Mouse (Mus musculus) spleen, postnatal 36 days (tissue): ENCODE data around the gene Stau1.

Source experiments
- DNase-seq, 2 experiments: peaks; one replicate each; pipeline ENCODE4 v3.0.0; 2022; ENCODE audit warnings: low spot score in 2 of 2, mixed read lengths in 1 of 2

Stau1 gene

GRCm38 (mm10) chr2:166990861-166991260, 5.2 kb downstream of the Stau1 start:
- no peak for DNase-seq

DNA sequence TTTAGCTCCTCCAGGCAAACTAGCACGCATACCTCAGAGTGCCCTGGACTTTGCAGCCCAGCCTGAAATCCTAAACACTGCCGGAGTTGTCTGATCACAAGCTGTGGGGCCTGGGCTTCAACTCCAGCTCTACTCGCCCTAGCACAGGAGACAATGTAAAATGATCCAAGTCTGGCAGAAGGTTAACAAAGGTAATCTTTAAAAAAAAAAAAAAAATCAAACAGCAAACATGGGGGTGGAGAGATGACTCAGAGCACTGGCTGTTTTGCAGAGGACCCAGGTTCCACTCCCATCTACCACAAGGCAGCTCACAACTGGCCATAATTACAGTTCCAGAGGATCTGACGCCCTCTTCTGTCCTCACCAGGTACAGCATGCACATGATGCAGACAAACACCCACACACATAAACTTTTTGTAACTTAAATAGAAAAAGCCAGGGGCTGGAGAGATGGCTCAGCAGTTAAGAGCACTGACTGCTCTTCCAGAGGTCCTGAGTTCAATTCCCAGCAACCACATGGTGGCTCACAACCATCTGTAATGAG, 12.7 kb downstream of the Stau1 start:
- DNase-seq = no peak

- DNase-seq = no peak
Observed at GRCm38 (mm10) chr2:166980161-166980560, 15.9 kb downstream of the Stau1 start.

DNA sequence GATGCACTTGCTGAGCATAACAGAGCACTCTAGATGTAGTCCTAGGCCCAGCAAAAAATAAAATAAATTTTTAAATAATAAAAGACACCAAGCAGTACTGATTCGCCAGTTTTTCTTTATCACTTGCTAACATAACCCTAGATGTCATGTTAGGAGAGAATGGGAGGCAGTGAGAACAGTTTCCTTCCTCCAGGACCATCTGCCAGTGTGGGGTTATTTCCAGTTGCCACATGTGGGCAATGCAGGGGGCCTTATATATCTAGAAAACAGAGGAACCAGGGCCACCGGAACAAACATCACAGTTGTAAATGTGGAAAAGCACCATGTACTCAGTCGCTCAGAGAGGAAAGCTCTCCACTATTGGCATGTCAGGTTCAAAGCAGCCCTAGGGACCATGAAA, 18.6 kb downstream of the Stau1 start:
- no peak for DNase-seq

DNA sequence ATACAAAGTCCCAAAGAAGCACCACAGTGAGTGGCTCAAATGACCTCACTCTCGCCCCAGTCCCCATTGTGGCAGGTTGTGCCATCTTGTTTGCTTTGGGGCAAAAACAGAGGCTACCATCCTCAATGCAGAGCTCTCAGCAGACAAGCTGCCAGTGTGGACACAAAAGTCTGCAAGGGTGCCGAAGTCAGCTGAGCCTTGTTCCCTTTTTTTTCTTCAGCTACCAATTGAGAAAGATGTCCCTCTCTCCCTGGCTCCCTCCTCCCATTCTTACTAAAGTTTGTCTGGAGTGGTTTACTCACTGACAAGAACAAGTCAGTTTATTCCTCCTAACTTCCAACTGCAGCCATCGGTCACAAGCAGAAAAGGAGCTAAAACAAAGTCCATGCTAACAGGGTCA, 19.7 kb downstream of the Stau1 start:
- no peak for DNase-seq

DNA sequence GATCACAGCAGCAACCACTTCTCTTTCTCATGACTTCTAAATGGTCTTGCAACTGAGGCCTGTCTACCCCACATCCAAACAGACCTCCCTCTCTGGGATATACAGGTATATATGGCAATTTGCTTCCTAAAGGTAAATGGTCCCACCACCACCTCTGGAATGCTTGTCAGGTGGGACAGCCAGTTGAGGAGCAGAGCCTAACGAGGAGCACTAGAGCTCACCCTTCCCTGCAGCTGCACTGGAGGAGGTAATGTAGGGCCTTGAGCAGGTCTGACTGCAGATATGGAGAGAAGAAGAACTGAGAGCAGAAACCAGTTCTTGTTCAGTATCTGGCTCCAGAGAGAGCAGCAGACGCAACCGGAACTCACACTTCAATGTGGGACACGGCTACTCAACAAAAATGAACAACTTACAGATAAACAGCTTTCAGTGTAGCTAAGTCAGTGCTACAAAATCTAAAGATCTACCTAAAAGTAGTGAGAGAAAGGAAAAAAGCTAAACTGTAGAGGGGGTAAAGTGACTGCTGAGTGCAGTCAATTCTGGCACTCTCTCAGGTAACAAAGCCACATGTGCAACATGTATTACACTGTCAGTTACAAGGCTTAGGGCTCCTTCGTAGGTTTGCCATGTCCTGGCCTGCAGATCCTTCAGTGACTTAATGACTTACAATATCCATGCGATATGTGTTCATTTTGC, 21.8 kb downstream of the Stau1 start:
- peak in 1 of 2 experiments; percentile 35 for DNase-seq

- DNase-seq = no peak
Observed at GRCm38 (mm10) chr2:166973153-166973552, 22.9 kb downstream of the Stau1 start.

GRCm38 (mm10) chr2:166964773-166965172, 31.3 kb downstream of the Stau1 start:
- DNase-seq = no peak

GRCm38 (mm10) chr2:166963257-166963656, 32.8 kb downstream of the Stau1 start:
- no peak for DNase-seq

GRCm38 (mm10) chr2:166960648-166961330, 35.3 kb downstream of the Stau1 start:
- no peak for DNase-seq

DNA sequence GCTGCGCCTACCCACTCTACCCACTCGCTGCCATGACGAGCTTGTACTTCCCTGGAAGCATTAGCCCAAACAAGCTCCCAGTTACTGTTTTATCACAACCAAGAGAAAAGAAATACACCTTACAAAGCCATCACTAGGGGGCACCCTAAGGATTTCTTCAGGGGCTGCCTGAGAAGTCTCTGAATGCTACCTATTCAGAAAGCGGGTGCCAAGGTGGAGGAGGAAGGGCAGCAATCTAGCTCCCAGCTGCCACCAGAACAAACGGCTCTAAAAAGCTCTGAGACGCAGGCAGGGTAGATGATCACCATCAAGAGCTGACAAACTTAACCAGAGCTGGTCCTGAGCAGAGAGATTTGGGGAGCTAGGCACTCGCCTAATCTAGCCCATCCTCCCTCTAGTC, 39.3 kb downstream of the Stau1 start:
- peak; percentile 56 to 65 for DNase-seq

DNA sequence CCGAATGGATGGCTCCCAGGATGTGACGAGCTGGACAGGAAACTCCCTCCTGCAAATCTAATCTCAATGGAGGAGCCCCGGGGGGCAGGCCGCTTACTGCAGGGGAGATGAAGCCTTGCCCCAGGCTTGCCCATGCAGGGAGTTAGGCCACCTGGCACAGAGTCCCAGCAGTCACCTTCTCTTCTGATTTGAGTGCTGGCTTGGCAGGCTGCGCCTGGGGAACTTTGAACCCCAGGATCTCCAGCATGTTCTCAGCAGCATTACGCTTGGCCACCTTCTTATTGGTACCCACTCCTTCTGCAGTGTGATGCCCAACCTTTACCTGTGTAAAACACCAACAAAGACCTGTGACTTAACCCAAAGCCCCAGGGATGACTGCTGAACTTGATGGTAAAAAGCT, 43.9 kb downstream of the Stau1 start:
- no peak for DNase-seq

DNA sequence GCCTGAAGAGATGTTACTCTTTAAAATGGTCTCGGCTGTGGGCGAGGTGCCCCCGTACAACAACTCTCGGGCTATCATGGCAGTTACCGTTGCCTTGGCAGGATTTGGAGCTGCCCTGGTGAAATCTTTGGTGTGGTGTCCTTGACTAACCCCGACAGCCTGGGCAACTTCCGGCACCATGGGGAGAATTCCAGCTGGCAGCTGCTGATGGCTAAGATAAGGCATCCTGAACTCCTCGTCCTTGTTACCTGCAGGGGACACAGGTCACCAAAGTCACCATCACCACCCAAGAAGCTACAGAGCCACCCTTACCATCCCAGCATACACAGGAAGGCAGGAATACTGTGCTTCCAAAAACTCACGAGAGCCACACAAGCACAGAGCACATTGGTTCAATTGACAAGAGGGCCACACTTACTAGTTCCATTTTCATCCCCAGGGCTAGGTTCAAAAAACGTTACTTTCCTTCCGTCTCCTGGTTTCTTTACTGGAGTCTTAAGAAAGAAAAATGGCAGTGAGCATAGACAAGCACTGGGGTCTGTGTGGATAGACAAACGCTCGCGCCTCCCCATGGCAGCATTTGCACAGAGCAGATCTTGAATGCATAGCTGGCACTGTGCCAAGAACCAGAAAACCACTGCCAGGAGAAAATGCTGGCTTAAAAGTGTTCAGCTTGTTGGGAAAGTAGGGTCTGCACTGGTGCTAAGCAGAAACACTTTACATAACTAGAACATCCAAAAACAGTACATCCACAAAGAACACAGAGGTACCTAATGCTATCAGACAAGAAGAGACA, 45.0 kb downstream of the Stau1 start:
- DNase-seq = no peak

GRCm38 (mm10) chr2:166948936-166949335, 47.2 kb downstream of the Stau1 start:
- DNase-seq = no peak

DNA sequence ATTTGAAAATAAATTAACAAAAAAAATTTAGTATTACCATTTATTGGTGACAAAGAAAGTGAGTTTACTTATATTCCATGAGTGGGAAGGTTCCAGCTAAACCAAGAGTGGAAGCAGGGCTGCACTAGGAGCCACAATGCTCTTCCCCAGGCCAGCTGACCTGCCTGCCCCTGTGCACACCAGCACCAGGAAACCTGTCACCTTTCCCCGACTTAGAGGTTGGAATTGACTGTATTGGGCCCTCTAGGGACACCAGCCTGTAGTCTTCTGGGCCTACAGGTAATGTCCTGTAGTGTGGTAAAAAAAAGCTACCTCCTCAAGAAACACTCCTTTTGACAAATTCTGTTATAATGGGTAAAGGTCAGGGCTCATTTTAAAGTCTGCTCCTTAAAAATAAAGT, 47.9 kb downstream of the Stau1 start:
- no peak for DNase-seq

- no peak for DNase-seq
Observed at GRCm38 (mm10) chr2:166945456-166945855, 50.6 kb downstream of the Stau1 start.

DNA sequence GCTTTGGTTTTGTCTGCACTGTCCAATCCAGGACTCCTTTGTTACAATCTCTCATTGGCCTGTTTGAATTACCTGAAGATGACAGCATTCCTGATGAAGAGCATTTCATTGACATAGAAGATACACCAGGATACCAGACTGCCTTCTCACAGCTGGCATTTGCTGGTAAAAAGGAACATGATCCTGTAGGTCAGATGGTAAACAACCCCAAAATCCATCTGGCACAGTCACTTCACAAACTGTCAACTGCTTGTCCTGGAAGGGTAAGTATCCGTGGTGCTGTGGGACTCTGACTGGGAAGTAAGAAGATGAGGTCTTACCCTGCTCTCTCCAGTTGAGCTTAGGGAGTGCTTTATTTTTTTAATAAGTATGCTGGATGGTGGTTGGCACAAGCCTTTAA, 51.8 kb downstream of the Stau1 start:
- DNase-seq = no peak

GRCm38 (mm10) chr2:166943146-166943545, 53.0 kb downstream of the Stau1 start:
- DNase-seq = no peak

DNA sequence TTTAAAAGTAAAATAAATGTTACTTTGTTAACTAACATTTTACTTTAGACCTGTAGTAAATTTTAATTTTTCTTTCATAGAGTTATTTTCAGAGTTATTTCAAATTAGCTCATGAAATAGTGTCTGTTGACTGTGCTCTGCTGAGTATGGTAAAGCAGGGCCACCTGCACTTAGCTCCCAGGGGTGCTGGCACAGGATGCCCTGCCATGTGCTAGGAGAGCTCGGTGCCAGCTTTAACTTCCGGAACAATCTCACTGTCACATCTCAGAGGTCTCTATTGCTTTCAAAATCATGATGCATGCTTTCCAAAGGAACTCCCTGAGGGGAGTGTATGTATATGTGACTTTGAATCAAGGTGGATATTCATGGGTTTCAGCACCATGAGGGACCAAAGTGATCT, 59.9 kb downstream of the Stau1 start:
- DNase-seq = no peak

DNA sequence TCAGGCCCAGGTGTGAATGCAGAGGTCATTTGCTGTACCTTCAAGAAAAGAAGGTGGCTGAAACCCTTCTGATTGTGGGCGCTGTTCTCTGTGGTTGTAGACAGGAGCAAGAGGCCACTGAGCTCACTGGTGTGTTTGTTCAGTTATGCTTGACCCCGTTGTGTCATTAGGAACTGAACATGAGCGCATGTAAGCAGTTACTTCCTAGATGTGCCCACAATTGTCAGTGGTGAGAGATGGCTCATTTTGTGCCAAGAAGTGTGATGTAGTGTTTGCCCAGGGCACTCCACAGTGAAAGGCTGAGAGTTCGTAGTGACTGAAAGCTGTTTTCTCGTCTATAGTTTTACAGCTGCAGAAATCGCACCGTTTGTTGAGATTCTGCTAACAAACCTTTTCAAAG, 60.5 kb downstream of the Stau1 start:
- DNase-seq = no peak

GRCm38 (mm10) chr2:166934416-166934815, 61.7 kb downstream of the Stau1 start:
- no peak for DNase-seq

DNA sequence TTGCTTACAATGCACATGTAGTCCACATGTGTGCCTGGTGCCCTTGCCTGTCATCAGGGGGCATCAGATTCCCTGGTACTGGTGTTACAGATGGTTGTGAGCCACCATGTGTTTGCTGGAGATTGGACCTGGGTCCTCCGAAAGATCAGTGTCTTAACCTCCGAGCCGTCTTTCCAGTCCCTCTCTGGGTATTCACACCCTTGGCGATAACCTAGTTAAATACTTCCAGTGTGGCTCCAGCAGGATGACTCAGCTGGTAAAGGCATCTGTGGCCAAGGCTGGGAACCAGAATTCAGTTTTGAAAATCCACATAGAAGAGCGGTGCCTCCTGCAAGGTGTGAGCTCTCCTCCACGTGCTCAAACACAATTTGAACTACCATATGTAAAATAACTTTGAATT, 62.2 kb downstream of the Stau1 start:
- DNase-seq = no peak
